Mouse (Mus musculus) lung, postnatal 10 days (tissue): Measurements from ENCODE around the gene Olfr901.
"Not testable (repeated sequence)": the region's sequence is repeated elsewhere in the genome, so short reads cannot be mapped to it uniquely, and the experiment has no call there.

Experiments
- DNase-seq: peaks from one replicate; pipeline ENCODE4 v3.0.0; 2021

Gene Olfr901

GRCm38 (mm10) chr9:38429155-38429554 is at the start of gene Olfr901:
Gene Olfr901, plus strand, starts transcription at chr9:38429455.
- DNase-seq, result no peak

GRCm38 (mm10) chr9:38401398-38401797 is 27.9 kb upstream of the Olfr901 start, which contains the start of gene Olfr147:
Gene Olfr147, plus strand, starts transcription at chr9:38401698.
- no peak for DNase-seq

- not testable (repeated sequence) for DNase-seq
Observed at GRCm38 (mm10) chr9:38407502-38407901, 21.8 kb upstream of the Olfr901 start.

- not testable (repeated sequence) for DNase-seq
Observed at GRCm38 (mm10) chr9:38413502-38413901, 15.8 kb upstream of the Olfr901 start.

- no peak for DNase-seq
Observed at GRCm38 (mm10) chr9:38423801-38424200, 5.5 kb upstream of the Olfr901 start.

- no peak for DNase-seq
Observed at GRCm38 (mm10) chr9:38427026-38427425, 2.2 kb upstream of the Olfr901 start.

GRCm38 (mm10) chr9:38447352-38447751 is 18.1 kb downstream of the Olfr901 start, which contains the start of gene Olfr902:
Gene Olfr902, plus strand, starts transcription at chr9:38447652.
- DNase-seq, result no peak

GRCm38 (mm10) chr9:38462844-38463243 is 33.6 kb downstream of the Olfr901 start, which contains the start of gene Olfr904:
Gene Olfr904, plus strand, starts transcription at chr9:38463144.
- no peak for DNase-seq

GRCm38 (mm10) chr9:38470807-38471206 is 41.6 kb downstream of the Olfr901 start, which contains the start of gene Olfr905:
Gene Olfr905, plus strand, starts transcription at chr9:38471107.
- no peak for DNase-seq
